Mouse (Mus musculus) heart, postnatal 10 days (tissue): ENCODE measurements around the gene Kcnc1. TPM values are rescaled to one million over a fixed set of nuclear protein-coding genes. Genes with fewer than 3 reads are reported as not detected.
A peak's percentile ranks its signal among the peaks of the same experiment; 100 is the strongest.

Source experiments
- DNase-seq, 2 experiments: peaks; one replicate each; pipeline ENCODE4 v3.0.0; 2021
- intact Hi-C: fragments of 180-260 bp; cut with DNase I; formaldehyde crosslinking; loops from one replicate; pipeline ENCODE4 v1.15.1; 2025
- total RNA-seq, 2 experiments: library from RNA; stranded (reverse); gene quantifications; 2 replicates each; pipeline ENCODE4 v1.2.3; 2021

The Kcnc1 gene
- total RNA-seq, 2 experiments from 2014 or later: 0.02 to 0.17 TPM

DNA sequence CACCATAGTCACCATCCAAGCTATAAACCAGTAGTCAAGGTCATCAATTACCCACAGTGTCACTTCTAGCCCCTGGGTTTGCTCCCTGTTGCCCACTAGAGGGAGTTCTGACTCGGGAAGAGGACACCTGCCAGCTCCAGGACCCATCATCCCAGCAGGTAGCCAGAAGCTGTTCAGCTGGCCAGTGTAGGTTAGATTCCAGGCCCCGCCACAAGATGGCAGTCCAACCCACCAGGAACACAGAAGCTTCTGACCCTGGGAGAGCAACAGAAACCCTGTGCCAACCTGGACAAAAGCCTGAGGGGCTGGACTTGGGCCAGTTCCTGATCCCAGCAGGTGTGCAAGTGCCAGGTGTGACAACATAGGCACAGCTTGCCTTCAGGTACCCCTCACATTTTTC lies 3.2 kb upstream of the Kcnc1 start:
- peak; percentile 78 to 87 for DNase-seq
- intact Hi-C loops: loop anchor here (1.0 to 2.0 kb wide), 3 partner anchors 142 to 214 kb away; no protein-coding TSS in a partner anchor

DNA sequence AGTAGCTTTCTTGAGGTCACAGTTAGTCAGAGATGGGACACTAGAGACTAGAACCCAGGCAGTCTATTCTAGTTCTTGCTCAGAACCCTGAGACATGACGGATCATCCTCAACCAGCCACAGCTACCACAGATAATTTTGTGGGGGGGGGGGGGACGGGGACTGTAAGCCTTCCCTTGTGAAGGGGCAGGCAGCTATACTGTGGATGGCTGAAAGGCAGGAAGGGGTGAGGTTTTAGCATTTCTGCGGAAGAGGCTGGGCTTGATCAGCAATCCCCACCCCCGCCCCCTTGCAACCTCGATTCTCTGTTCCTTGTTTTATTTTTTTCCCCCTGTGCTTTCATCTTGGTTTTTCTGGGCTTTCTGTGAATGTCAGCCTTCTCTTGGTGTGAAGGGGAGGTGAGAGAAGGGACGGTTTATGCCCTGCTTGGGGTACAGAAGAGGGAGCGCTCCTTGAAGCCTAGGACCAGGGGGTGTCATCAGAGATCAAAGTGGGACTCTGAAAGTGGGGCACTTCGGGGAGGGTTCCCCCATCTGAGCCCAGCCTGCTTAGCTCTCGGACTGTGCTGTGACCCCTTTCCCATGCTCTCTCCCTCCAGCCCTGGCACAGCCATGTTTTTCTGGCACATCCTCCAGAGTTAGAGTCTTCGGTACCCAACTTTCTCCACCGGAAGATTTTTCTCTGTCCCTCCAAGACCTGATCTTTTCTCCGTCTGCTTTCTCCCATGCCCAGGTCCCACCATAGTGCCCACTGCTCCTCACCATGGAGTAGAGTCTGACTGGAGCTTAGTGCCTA lies 2.4 kb upstream of the Kcnc1 start:
- no peak for DNase-seq
- intact Hi-C loops: loop anchor here (1.0 to 2.0 kb wide), 3 partner anchors 141 to 213 kb away; no protein-coding TSS in a partner anchor

DNA sequence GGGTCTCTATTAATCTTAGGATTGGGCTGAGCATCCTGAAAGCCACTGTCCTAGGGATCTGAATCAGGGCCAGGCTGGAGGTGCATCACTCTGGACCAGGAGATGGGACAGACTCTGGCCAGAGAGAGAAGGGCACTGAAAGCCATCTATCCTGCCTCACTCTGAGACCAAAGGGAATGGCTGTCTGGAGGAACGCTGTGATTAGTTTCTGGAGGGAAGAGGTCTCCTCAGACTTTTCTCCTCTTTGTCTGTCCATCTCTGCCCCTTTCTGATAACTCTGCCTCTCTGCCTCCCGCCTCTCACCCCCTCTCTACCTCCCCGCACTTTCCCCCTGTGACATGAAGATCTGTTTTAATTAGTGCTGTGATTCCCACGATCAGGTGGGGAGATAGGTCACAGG lies 1.4 kb upstream of the Kcnc1 start:
- DNase-seq: no peak
- intact Hi-C loops: no loop called here

DNA sequence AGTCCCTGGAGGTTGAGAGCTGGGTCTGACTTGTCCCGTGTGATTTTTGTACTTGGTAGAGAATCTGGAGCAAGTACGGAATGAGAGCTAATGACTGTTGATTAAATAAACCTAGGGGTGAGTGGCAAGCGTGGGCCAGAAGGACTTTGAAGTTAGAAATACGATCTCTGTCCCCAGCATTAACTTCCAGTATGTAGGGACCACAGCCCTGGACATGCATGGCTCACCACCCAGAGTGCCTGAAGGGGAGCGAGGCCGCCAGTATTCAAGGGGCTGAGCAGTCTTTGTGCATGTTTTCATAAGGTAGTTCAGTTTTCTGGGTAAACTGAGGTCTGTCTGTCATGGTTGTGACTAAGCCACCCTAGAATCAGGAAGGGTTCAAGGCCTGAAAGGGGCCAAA lies 726 bp upstream of the Kcnc1 start:
- intact Hi-C loops: no loop called here
- DNase-seq: no peak

DNA sequence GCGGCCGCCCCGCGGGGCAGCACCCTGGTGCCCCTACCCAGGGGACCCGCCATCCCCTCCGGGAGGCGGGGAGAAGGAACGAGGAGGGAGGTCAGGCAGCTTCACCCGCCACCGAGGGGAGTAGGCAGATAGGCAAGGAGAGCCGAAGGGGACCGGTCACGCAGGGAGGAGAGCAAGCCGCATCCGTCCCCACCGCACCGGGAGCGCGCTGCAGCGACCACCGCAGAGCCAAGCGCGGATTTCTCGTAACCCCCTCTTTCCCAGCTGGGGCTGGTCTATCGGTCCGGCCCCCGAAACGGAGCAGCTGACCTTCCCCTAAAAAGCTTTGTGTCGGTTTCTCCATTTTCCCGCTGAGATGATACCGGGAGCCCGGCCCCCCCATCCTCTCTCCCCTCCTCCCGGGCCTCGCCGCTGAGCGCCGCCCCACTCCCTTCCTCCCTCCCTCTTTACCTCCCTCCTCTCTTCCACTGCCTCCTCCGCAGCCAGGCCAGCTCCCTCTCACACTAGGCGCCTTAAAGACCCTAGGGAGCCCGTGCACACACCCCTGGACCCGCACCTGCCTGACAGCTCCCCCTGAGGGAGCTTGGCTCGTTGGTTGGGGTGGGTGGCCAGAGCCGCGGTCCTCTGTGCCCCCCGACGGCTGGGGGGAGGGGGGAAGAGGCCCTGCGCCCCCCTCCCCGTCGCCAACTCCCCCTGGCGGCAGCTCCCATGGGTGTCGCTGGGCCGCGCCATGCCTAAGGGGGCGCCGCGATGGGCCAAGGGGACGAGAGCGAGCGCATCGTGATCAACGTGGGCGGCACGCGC lies 833 bp downstream of the Kcnc1 start:
- intact Hi-C loops: no loop called here
- DNase-seq: no peak

DNA sequence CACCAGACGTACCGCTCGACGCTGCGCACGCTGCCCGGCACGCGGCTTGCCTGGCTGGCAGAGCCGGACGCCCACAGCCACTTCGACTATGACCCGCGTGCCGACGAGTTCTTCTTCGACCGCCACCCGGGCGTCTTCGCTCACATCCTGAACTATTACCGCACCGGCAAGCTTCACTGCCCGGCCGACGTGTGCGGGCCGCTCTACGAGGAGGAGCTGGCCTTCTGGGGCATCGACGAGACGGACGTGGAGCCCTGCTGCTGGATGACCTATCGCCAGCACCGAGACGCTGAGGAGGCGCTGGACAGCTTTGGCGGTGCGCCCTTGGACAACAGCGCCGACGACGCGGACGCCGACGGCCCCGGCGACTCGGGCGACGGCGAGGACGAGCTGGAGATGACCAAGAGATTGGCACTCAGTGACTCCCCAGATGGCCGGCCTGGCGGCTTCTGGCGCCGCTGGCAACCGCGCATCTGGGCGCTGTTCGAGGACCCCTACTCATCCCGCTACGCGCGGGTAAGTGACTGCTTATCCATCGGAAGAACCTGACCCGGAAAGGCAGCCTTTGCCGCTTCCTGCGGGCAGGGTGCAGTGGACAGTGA lies 1.5 kb downstream of the Kcnc1 start:
- DNase-seq: no peak
- intact Hi-C loops: no loop called here

DNA sequence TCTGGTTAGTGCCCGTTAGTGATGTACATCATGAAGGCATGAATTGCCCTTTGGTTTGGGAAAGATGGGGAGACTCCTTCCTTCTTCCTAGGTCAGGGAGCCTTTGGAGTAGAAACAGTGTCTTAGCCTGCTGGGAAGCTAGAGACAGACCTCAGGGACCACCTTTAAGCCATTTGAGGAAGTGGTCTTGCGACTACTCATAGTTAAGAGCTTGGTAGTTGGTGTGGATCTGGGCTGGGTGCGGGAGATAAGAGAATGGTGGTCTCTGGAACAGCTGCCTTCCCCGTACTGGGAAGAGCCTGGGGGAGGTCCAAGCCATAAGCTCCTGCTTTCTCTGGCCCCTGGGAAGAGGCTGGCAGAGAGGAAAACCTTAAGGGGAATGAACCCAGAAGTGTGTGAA lies 2.3 kb downstream of the Kcnc1 start:
- intact Hi-C loops: no loop called here
- no peak for DNase-seq

DNA sequence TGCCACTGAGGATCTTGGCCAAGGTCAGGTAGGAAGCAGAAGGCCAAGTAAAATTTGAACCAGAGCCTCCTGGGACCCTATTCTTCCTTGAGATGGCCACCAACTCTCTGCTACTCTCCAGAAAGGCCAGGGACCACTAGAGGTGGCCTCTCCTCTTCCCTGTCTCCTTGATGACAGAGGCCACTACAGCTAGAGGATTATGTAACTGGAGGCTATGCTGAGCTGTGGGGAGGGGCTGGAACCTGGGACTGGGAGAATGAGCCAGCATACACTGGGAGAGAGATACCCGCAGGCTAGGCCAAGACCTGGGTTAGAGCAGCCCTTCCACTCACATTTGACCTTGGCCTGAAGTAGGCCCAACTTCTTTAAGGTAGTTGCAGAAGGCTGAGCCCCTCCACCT lies 3.4 kb downstream of the Kcnc1 start:
- intact Hi-C loops: no loop called here
- DNase-seq: no peak

DNA sequence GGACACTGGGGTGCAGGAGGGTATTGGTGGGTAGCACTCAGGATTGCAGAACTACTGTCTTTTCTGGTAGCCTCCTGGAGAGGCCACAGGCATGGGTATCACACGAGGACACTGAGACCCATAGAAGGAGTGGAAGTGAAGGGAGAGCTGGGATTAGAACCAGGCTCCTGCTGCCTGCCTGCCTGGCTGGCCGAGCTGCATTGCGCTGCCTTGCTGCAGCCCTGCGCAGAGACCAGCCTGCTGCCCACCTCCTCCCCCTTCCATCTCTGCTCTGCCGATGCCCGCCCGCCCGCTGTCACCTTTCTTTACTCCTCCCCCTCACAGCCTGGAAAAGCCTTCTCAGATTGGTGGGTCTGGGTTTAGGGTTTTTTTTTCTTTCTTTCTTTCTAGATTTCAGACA lies 4.0 kb downstream of the Kcnc1 start:
- intact Hi-C loops: no loop called here
- no peak for DNase-seq

DNA sequence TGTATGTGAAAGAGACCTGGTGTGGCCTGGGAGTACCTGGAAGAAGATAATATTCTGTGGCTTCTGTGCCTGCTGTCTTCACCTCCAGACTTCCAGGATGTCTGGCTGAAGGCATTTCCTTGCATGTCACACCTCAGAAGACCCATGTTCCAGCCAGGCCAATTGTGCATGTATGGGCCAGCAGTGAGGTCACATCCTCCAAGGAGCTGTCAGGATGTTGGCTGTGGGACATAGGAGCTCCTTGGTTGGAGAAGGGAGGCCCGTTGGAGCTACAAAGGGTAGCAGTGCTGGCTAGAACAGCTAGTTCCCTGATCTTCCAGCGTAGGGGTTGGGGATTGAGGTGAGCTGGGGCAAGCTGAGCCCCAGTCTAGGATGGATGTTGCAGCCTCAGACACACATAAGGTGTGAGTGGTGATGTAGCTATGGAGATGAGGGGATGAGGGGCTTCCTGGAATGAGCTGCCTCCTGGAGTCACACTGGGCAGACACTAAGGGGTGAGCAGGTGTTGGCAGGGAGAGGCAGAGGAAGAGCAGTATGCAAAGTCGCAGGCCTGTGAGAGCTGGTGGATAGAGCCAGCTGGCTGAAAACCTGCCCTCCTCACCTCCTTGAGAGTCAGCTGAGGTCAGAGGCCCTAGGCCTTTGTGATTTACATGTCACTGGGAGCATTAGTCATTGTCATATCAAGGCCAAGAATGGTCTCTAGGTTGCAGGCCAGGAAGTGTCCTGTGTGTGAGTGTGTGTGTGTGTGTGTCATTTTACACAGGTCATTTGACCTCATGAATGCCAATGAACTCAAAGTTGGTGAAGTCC lies 5.3 kb downstream of the Kcnc1 start:
- intact Hi-C loops: no loop called here
- no peak for DNase-seq

DNA sequence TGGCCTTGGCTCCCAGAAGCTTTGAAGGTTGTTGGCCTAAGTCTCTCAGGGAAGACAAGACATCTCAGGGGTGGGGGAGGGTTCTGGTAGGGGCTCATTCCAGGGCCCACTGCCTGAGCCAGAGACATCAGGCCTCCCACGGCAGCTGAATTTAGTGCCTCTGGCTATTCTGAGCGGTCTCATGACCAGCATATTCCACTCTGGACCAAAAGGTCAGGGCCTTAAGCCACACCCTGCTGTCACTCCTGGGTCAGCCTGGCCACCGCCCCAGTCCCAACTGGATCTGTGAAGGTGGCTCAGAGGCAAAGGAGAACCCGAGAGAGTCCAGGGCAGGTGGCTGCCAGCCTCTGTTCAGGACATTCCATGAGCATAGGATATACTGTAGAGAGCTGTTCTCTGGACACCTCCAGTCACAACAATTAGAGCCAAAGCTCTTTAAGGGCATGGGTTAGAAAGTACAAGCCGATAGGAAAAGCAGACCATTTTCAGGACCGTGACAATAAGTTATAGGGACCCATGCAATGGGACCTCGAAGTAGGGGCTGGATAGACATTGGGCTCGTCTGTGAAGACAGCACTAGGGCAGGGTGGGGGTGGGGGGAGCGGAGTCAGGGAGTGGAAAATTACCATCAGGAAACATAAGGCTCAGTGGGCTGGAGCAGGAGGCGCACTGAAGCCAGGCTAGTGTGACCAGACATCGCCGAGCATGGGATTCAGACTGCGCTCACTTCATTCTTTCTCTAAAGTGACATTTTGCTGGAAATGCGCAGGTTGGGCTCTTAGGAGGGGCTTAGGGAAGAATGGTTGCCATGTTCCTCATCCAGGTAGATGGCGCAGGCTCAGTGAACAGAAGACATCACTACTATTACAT lies 7.6 kb downstream of the Kcnc1 start:
- peak in 1 of 2 experiments; percentile 10 for DNase-seq

DNA sequence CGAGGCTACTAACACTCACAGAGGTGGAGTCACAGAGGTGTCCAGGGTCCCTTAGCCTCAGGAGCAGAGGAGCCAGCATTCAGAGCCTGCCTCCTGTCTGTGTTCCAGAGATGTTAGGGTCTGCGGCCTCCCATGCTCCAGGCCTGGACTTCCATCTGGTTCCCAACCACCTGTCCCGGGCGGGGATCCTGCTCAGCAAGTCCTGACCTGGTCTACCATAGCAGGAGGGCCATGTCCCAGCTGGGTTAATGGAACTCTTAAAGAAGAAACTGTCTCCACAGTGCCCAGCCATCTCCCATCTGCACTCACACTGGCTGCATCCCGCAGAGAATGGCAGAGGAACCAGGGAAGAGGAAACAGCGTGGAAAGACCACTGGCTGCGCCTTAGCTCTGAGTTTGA lies 8.5 kb downstream of the Kcnc1 start:
- intact Hi-C loops: no loop called here
- no peak for DNase-seq

More for the DNA sequence above, 7.6 kb downstream of the Kcnc1 start:
- intact Hi-C loops: no loop called here

DNA sequence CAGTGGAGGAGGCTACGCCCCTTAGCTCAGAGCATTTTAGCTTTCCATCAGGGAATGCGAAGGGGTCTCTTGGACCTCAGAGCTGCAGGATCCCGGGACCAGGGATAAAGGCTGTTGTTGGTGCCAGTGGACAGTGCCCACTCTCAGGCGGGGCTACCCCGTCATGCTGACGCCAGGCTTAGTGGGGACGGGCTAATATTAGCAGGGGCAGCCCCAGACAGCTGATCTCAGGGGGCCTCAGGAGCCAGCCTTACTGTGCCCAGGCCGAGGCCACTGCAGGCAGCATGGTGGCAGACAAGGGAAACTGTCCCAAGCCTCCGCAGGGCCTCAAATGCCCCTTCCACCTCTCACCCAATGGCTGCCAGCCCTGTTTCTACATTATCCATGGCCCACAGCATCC lies 12.3 kb downstream of the Kcnc1 start:
- intact Hi-C loops: no loop called here
- no peak for DNase-seq

DNA sequence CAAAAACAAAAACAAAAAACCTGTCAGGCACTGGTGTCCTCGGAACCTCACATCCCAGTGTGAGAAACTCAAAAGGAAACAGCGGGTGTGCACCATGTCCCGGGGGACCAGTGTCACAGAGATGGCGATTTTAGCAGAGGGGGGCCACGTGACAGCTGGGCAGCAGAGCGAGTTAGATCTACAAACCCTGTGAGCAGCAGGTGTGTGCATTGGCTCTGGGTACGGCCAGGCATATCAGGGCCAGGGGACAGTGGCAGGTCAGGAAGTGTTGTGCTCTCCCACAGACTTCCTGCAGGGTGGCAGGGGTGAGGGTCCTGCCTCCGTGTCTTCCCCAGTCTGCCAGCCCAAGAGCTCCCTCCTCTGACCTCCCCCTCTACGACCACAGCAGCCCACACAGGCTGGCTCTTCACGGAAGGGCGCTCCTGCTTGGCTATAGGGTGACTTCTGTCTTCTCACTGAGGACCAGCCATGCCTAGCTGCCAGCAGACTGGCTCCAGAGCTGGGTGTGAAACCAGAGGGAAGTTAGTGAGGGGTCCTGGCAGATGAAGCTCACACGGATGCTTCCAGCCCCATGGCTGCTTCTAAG lies 13.0 kb downstream of the Kcnc1 start:
- DNase-seq: no peak

DNA sequence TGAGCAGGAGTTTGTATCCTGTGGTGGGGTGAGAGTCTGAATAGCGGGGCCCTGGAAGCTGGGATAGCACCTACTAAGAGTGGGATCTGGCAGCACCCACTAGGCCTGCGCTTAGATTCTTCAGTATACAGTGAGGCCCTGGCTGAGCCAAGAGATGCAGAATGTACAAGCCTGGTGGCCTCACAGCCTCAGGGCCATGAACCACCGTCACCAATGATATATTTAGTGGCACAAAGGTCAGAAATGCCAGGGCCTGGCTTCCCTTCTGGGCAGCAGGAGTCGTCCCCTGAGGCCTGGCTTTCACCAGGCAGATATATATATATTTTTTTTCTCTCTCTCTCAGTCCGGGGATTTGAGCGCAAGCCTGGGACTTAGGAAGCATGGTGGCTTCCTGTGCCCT lies 14.4 kb downstream of the Kcnc1 start:
- intact Hi-C loops: no loop called here
- no peak for DNase-seq

More for the DNA sequence above, 13.0 kb downstream of the Kcnc1 start:
- intact Hi-C loops: no loop called here

DNA sequence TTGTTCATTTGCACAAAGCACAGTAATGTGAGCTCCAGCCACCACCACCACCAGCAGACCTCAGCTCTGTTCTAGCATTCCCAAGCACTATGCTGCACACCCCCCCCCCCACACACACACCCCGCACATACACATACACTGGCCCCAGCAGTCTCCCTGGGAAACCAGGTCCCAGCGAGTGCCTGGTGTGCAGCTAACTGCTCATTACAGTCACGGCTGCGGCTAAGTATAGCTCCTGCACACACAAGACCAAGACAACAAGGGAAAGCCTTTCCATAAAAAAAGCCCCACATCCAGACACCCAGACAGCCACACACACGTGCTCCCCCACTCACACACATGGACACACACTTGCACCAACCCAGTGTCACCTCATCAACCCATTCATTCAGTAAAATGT lies 16.5 kb downstream of the Kcnc1 start:
- no peak for DNase-seq
- intact Hi-C loops: no loop called here

DNA sequence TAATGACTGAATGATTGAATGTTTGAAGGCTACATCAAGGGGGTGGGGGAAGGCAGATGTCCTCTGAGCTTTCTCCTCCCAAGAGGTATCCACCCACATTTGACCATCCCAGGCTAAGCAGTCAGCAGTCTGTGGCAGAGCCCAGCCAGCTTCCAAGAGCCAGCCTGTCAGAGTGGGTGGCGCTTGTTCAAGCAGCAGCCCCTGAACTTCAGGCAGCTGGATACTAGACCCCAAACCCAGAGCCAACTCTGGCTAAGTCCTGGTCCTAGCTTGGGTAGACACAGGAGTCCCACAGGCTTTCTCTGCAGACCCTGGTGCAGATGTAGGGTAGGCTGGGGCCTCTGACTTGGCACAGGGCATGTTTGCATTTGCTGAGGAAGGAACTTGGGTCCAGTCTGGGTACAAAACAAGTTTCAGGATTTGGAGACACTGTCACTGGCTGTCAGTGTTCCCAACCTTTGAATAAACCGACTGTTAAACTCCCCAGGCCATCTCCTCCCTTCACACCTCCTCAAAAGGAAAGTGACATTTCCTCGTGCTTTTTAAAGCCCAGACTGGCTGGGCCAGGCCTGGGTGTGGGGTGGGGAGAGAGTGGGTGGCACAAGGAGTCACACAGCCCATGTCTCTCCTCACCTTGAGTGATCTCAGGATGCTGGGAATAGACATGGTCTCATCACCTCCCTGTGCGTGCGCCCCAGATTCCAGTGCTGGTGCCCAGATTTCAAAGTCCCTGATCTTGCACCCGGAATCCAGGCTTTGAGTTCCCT lies 17.8 kb downstream of the Kcnc1 start:
- intact Hi-C loops: no loop called here
- DNase-seq: no peak

DNA sequence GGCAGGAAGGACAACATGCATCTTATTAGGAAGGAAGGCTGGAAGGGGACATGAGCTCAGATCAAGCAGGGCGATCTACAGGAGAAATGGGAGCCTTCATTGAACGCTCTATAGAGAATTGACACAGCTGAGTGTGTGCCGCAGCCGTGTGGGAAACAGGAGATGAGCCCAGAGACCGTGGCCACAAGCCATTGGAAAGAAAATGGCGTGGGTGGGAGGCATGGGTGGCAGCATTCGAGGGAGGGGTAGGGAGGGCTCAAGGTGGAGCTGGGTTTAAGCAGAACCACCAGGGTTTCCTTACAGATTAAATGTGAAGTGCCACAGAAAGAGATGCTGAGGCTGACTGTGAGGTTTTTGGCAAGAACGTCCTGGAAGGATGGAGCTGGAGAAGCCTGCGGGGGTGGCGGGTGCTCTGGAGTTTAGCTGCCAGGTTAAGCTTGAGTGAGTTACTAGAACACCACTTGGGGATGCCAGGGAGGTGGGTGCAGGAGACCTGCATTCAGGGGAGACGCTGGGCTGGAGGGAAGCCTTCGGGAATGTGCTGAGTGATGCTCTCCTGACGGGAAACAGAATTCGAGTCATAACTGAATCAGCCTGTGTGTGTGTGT lies 19.6 kb downstream of the Kcnc1 start:
- intact Hi-C loops: no loop called here

More for the DNA sequence above, 19.6 kb downstream of the Kcnc1 start:
- DNase-seq: no peak
